Mouse (Mus musculus): ENCODE data around the gene Zfp987.
"Not testable (repeated sequence)": the region's sequence is repeated elsewhere in the genome, so short reads cannot be mapped to it uniquely, and the experiment has no call there.

Gene Zfp987

GRCm38 (mm10) chr4:146096998-146097397, at the start of gene Zfp987:
TSS of gene Zfp987 (plus strand) at chr4:146097298.
- not testable (repeated sequence) for DNase-seq (ENCODE audit: low spot score in 2 of 2)

GRCm38 (mm10) chr4:146052536-146052935, 44.6 kb upstream of the Zfp987 start:
- DNase-seq (ENCODE audit: low spot score in 2 of 2) = not testable (repeated sequence)

- not testable (repeated sequence) for DNase-seq (ENCODE audit: low spot score in 2 of 2)
These were observed 43.7 kb upstream of the Zfp987 start for GRCm38 (mm10) chr4:146053445-146053844.

- no peak for DNase-seq (ENCODE audit: low spot score in 2 of 2)
These were observed 41.8 kb upstream of the Zfp987 start for GRCm38 (mm10) chr4:146055335-146055734.

- not testable (repeated sequence) for DNase-seq (ENCODE audit: low spot score in 2 of 2)
These were observed 38.5 kb upstream of the Zfp987 start for GRCm38 (mm10) chr4:146058646-146059045.

GRCm38 (mm10) chr4:146059078-146059477, 38.0 kb upstream of the Zfp987 start:
- not testable (repeated sequence) for DNase-seq (ENCODE audit: low spot score in 2 of 2)

GRCm38 (mm10) chr4:146059974-146060693, 37.0 kb upstream of the Zfp987 start:
- not testable (repeated sequence) for DNase-seq (ENCODE audit: low spot score in 2 of 2)

GRCm38 (mm10) chr4:146061082-146061481, 36.0 kb upstream of the Zfp987 start:
- DNase-seq (ENCODE audit: low spot score in 2 of 2) = not testable (repeated sequence)

GRCm38 (mm10) chr4:146062021-146062420, 35.1 kb upstream of the Zfp987 start:
- not testable (repeated sequence) for DNase-seq (ENCODE audit: low spot score in 2 of 2)

- DNase-seq (ENCODE audit: low spot score in 2 of 2) = not testable (repeated sequence)
These were observed 34.1 kb upstream of the Zfp987 start for GRCm38 (mm10) chr4:146063001-146063400.

GRCm38 (mm10) chr4:146063621-146064020, 33.5 kb upstream of the Zfp987 start:
- DNase-seq (ENCODE audit: low spot score in 2 of 2) = not testable (repeated sequence)

GRCm38 (mm10) chr4:146064807-146065206, 32.3 kb upstream of the Zfp987 start:
- DNase-seq (ENCODE audit: low spot score in 2 of 2) = not testable (repeated sequence)

- DNase-seq (ENCODE audit: low spot score in 2 of 2) = not testable (repeated sequence)
These were observed 30.0 kb upstream of the Zfp987 start for GRCm38 (mm10) chr4:146066932-146067580.

GRCm38 (mm10) chr4:146067594-146067993, 29.5 kb upstream of the Zfp987 start:
- not testable (repeated sequence) for DNase-seq (ENCODE audit: low spot score in 2 of 2)

GRCm38 (mm10) chr4:146073264-146073663, 23.8 kb upstream of the Zfp987 start:
- not testable (repeated sequence) for DNase-seq (ENCODE audit: low spot score in 2 of 2)

GRCm38 (mm10) chr4:146101448-146101847, 4.3 kb downstream of the Zfp987 start:
- DNase-seq (ENCODE audit: low spot score in 2 of 2) = not testable (repeated sequence)

GRCm38 (mm10) chr4:146156524-146156923, 59.4 kb downstream of the Zfp987 start, which contains the start of gene Zfp600:
TSS of gene Zfp600 (plus strand) at chr4:146156824.
- DNase-seq (ENCODE audit: low spot score in 2 of 2) = not testable (repeated sequence)

GRCm38 (mm10) chr4:146162893-146163292, 65.8 kb downstream of the Zfp987 start:
- not testable (repeated sequence) for DNase-seq (ENCODE audit: low spot score in 2 of 2)

- not testable (repeated sequence) for DNase-seq (ENCODE audit: low spot score in 2 of 2)
These were observed 70.2 kb downstream of the Zfp987 start for GRCm38 (mm10) chr4:146167202-146167832.

- DNase-seq (ENCODE audit: low spot score in 2 of 2) = not testable (repeated sequence)
These were observed 70.9 kb downstream of the Zfp987 start for GRCm38 (mm10) chr4:146167879-146168532.

- not testable (repeated sequence) for DNase-seq (ENCODE audit: low spot score in 2 of 2)
These were observed 71.7 kb downstream of the Zfp987 start for GRCm38 (mm10) chr4:146168730-146169215.

Measured in thymus, postnatal 10 days (tissue).